ENCODE assay signal across 9 mouse cellular contexts in genomic region chr9:13661768-13662623, GRCm38 (mm10).
DNase-seq lines count a peak whose midpoint lies in the region; ATAC-seq lines count a peak whose summit lies in the region.
"Had no signal": no experiment of that assay in that cellular context is flagged by ENCODE, and none has a peak within 500 bp of the region (broad histone marks: within the 10 kb centered on the region; RNA-seq: fewer than 3 reads in every experiment).

No protein-coding gene starts in this region.

- no peaks in the 10 kb centered on the region for H3K9me3 ChIP-seq in kidney, embryonic 16.5 days (ENCODE audit: low read length)
- no peaks in the 10 kb centered on the region for H3K9me3 ChIP-seq in forebrain, embryonic 12.5 days
- H3K9me3 ChIP-seq in intestine, embryonic 14.5 days (ENCODE audit: control insufficient read depth, low read length) = no peaks in the 10 kb centered on the region
- no peaks in the 10 kb centered on the region for H3K9me3 ChIP-seq in midbrain, embryonic 12.5 days

- peak overlapping the region; percentile 2; the same call in 1 of the 2 replicates for H3K4me3 ChIP-seq in kidney, embryonic 16.5 days (ENCODE audit: low read length)
- H3K4me3 ChIP-seq in forebrain, embryonic 12.5 days (replicated peaks) = no peak overlapping the region
- H3K4me3 ChIP-seq in intestine, embryonic 14.5 days (ENCODE audit: low read depth, low read length) = 0 out of 2 replicates have a peak overlapping the region, but pooled peaks have one; percentile 7
- H3K4me3 ChIP-seq in midbrain, embryonic 12.5 days = no peak overlapping the region

- H3K9ac ChIP-seq in kidney, embryonic 16.5 days (replicated peaks; ENCODE audit: low read length) = peak overlapping the region; percentile 8; the same call in 1 of the 2 replicates
- no peak overlapping the region for H3K9ac ChIP-seq in forebrain, embryonic 12.5 days
- 0 out of 2 replicates have a peak overlapping the region, but pooled peaks have one; percentile 0 for H3K9ac ChIP-seq in intestine, embryonic 14.5 days (ENCODE audit: low read length)
- H3K9ac ChIP-seq in midbrain, embryonic 12.5 days (replicated peaks) = 0 out of 2 replicates have a peak overlapping the region, but pooled peaks have one; percentile 8

- H3K4me1 ChIP-seq in kidney, embryonic 16.5 days (ENCODE audit: insufficient read depth, low read length) = peaks cover 12% of the 10 kb centered on the region
- H3K4me1 ChIP-seq in forebrain, embryonic 12.5 days = peaks cover 18% of the 10 kb centered on the region
- peaks cover 10% of the 10 kb centered on the region for H3K4me1 ChIP-seq in intestine, embryonic 14.5 days (replicated peaks; ENCODE audit: control insufficient read depth, insufficient read depth, low read length)
- H3K4me1 ChIP-seq in midbrain, embryonic 12.5 days = peaks cover 17% of the 10 kb centered on the region

- H3K27me3 ChIP-seq in kidney, embryonic 16.5 days (ENCODE audit: insufficient read depth, low read length) = no peaks in the 10 kb centered on the region
- H3K27me3 ChIP-seq in forebrain, embryonic 12.5 days = no peaks in the 10 kb centered on the region
- H3K27me3 ChIP-seq in intestine, embryonic 14.5 days (replicated peaks; ENCODE audit: control insufficient read depth, insufficient read depth, low read length) = no peaks in the 10 kb centered on the region
- no peaks in the 10 kb centered on the region for H3K27me3 ChIP-seq in midbrain, embryonic 12.5 days
- H3K27me3 ChIP-seq: Patski had no signal

- ATAC-seq in kidney, embryonic 16.5 days (ENCODE audit: low FRiP score, low TSS enrichment) = peak; percentile 80
- peak; percentile 39; the same call in 1 of the 2 replicates for ATAC-seq in forebrain, embryonic 12.5 days (ENCODE audit: low FRiP score)
- no peak for ATAC-seq in intestine, embryonic 14.5 days (replicated peaks; ENCODE audit: low FRiP score, low TSS enrichment, low read depth)
- ATAC-seq in midbrain, embryonic 12.5 days (ENCODE audit: low FRiP score, low read depth) = peak; percentile 70
- ATAC-seq: Patski had no signal

- peak overlapping the region; percentile 39 for H3K4me2 ChIP-seq in kidney, embryonic 16.5 days (replicated peaks; ENCODE audit: low read depth, low read length)
- H3K4me2 ChIP-seq in forebrain, embryonic 12.5 days = peak overlapping the region; percentile 24
- peak overlapping the region; percentile 25 for H3K4me2 ChIP-seq in intestine, embryonic 14.5 days (ENCODE audit: low read length)
- peak overlapping the region; percentile 35 for H3K4me2 ChIP-seq in midbrain, embryonic 12.5 days (replicated peaks)

- DNase-seq in kidney, adult 18-20 months = no peak
- peak; percentile 62 for DNase-seq in intestine, embryonic 14.5 days (ENCODE audit: low spot score)
- DNase-seq in spleen, postnatal 4 days (ENCODE audit: low spot score in 2 of 2) = no peak
- no peak for DNase-seq in urinary bladder, postnatal 14 days (ENCODE audit: low spot score)
- no peak for DNase-seq in natural killer cell, adult 2 months (ENCODE audit: low spot score in 2 of 2)

- H3K27ac ChIP-seq in kidney, embryonic 16.5 days (ENCODE audit: low read length) = no peak overlapping the region
- no peak overlapping the region for H3K27ac ChIP-seq in forebrain, embryonic 12.5 days
- H3K27ac ChIP-seq in intestine, embryonic 14.5 days (ENCODE audit: low read depth) = peak overlapping the region; percentile 28; the same call in 1 of the 2 replicates
- H3K27ac ChIP-seq in midbrain, embryonic 12.5 days (replicated peaks) = no peak overlapping the region

- no peaks in the 10 kb centered on the region for H3K36me3 ChIP-seq in kidney, embryonic 16.5 days (ENCODE audit: insufficient read depth, low read length)
- H3K36me3 ChIP-seq in forebrain, embryonic 12.5 days (replicated peaks) = no peaks in the 10 kb centered on the region
- no peaks in the 10 kb centered on the region for H3K36me3 ChIP-seq in intestine, embryonic 14.5 days (ENCODE audit: control insufficient read depth, insufficient read depth, low read length)
- no peaks in the 10 kb centered on the region for H3K36me3 ChIP-seq in midbrain, embryonic 12.5 days

- WGBS in kidney, embryonic 16.5 days = 5% methylated on average over 12 of the region's 12 CpGs
- WGBS in forebrain, embryonic 12.5 days = 5% methylated on average over 12 of the region's 12 CpGs
- 5% methylated on average over 12 of the region's 12 CpGs for WGBS in intestine, embryonic 14.5 days
- WGBS in midbrain, embryonic 12.5 days = 3% methylated on average over 12 of the region's 12 CpGs

Comparison
In these comparisons a context has a peak if more than half of its experiments do, and no peak if none do; other contexts are left out.
1. H3K4me3 ChIP-seq: peak in kidney, embryonic 16.5 days (single experiment) and intestine, embryonic 14.5 days (single experiment); none in forebrain, embryonic 12.5 days (single experiment) and midbrain, embryonic 12.5 days (single experiment).
2. Peak in every context shown above with its lines, with median percentiles within 50 percentile points of each other: H3K4me2 ChIP-seq.